Mouse (Mus musculus): ENCODE data around the gene Adap2.

Adap2 gene

DNA sequence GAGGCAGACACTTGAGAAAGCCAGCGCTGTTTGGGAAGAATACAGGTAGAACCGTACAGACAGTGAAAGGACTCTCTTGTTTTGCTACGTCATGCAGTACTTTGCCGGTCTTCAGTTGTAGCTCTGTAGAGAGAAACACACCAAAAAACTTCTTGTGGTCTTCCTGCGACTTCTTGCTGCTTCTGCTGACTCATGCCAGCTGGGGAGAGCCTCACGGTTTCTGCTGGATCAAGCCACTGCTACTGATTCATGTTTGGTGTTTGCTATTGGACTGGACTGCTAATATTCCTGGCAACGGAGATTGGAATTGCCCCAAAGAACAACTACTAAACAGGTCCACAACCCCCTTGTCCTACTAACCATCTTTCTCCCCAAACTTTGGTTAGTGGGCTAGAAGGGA is 42.4 kb downstream of the Adap2 start:
- DNase-seq (ENCODE audit: low read depth): no peak

GRCm38 (mm10) chr11:80199316-80199715 is 45.4 kb downstream of the Adap2 start:
- no peak for DNase-seq (ENCODE audit: low read depth)

GRCm38 (mm10) chr11:80199773-80200172 is 45.9 kb downstream of the Adap2 start:
- peak; percentile 37 for DNase-seq (ENCODE audit: low read depth)

- peak; percentile 66 for DNase-seq (ENCODE audit: low read depth)
Observed at GRCm38 (mm10) chr11:80200326-80200725, 46.4 kb downstream of the Adap2 start.

GRCm38 (mm10) chr11:80202296-80202695 is 48.4 kb downstream of the Adap2 start:
- no peak for DNase-seq (ENCODE audit: low read depth)

GRCm38 (mm10) chr11:80204037-80204436 is 50.1 kb downstream of the Adap2 start:
- DNase-seq (ENCODE audit: low read depth): no peak

DNA sequence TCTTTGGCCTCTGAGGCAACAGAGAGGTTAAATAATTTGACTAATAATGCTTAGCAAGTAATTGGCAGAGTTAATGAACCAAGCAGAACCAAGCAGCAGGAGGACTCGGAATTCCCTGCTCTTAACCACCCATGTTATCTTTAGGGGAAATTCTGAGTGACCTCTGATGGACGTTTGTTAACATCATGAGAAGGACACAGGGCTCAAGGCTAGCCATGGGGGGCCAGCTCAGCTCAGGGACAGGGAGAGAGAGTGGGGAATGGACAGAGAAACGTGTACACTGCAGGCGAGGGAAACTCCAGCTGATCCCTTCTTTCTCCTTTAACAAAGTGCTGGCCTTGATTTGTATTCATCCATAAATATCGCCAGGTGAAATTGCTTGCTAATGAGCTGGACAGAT is 51.0 kb downstream of the Adap2 start:
- DNase-seq (ENCODE audit: low read depth): no peak

GRCm38 (mm10) chr11:80208465-80208859 is 54.6 kb downstream of the Adap2 start:
- no peak for DNase-seq (ENCODE audit: low read depth)

DNA sequence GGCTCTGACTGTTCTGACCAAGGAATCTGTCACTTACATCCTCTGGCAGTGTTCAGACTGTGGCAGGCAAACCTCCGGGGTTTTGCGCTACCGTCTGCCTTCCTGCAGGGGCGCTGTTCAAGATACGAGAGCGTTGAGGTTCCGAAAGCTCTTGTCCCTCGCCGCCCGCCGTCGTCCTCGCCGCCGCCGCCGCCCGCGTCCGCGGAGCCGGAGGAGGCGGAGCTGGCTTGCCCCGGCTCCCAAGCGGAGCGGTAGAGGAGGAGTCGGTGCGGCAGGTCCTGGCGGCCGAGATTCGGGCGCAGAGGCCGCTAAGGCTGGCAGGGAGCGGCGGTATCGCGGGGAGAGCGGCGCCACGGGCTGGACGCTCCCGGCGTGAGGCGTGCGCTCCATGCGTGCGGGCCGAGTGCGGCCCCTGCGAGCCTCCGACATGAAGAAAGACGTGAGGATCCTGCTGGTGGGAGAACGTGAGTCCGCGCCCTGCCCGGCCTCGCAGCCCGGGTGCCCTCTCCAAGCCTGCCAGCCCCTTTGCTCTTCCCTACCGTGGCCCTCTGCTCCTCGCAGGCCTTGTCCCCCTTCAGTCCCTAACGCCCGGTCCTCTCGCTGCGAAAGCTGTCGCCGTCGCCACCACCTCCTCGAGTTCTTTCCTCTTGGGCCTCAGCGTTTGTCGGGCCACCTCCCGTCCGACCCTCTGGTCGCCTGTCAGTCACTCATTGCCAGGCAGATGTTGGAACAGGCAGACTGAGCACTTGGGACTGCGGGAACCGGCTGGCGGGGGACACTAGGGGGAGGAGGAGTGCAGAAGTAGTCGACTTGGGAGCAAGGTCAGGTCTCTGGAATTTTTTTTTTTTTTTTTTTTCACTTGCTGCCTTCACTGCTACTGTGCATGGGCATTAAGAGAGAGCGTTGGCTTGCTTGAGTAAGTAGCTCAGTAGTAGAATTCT is 55.2 kb downstream of the Adap2 start, which contains the start of gene Rhot1:
TSS of gene Rhot1 (plus strand) at position 160 of the 941 bp plus-strand sequence.
- peak; percentile 98 for DNase-seq (ENCODE audit: low read depth)

- no peak for DNase-seq (ENCODE audit: low read depth)
Observed at GRCm38 (mm10) chr11:80210321-80210720, 56.4 kb downstream of the Adap2 start.

GRCm38 (mm10) chr11:80212282-80212681 is 58.4 kb downstream of the Adap2 start:
- DNase-seq (ENCODE audit: low read depth): no peak

- no peak for DNase-seq (ENCODE audit: low read depth)
Observed at GRCm38 (mm10) chr11:80215291-80215690, 61.4 kb downstream of the Adap2 start.

DNA sequence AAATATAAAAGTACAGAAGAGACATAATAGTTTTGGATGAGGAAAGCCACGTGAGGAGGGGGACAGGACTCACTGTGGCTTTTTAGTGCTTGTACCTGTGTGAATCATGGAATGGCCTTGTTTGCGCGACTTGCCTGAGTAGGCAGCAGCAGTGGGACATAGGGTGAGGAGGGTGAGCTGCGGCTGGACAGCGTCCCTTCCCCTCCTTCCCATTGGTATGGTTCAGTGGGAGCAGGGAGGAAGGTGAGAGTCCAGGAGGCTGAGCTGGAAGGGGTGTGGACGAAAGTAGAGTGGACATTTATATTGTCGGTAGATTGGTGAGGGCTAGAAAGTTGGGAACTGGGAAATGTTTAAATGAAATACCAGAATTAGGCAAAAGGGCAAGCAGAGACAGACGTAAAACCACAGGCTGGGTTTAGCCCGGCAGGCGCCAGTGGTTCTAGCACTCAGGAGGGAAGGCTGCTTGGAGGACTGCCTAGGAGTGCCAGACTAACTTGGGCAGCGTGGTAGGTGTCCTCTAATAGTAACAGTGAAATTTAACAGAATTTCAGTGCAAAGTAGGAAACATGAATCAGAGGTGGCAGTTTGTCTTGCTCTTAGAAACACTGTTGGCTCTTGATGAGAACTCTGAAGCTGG is 64.9 kb downstream of the Adap2 start:
- no peak for DNase-seq (ENCODE audit: low read depth)
